Mouse (Mus musculus): ENCODE measurements around the gene Pglyrp2. TPM values are rescaled to one million over a fixed set of nuclear protein-coding genes. Genes with fewer than 3 reads are reported as not detected.

Gene Pglyrp2
- total and polyA plus RNA-seq, 2 experiments = 69.5 to 251 TPM

DNA sequence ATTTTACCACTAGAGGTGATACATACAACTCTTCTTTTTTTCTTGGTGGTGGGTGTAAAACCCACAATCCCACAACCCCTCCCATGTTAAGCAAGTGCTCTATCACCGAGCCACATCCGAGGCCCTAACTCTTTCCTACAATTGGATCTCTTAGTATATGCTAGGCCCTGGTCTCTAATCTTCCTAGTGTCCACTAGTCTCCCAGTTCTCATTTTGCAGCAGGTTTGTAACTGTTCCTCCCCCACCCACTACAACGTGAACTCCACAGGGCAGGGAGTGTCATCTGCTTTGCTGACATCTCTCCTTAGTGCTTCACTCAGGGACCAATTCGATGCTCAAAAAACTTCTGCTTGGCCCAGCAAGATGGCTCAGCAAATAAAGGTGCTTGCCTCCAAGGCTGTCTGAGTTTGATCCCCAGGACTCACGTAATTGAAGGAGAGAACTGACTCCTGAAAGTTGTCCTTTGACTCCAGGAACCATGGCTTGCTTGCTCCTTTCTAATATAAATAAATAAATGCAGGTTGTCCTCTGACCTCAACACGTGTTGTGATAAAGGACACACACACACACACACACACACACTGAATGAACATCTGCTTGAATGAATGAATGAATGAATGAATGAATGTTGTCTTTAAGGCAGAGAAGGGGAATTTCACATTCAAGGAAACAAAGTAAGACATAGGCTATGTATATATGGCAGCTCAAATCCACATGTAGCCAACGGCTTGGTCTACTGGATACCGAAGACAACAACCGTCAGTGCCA is 21.8 kb downstream of the Pglyrp2 start:
- Histone ChIP-seq H3K9ac (ENCODE audit: low read depth, low read length) (no peak overlapping the region), H3K4me3 (ENCODE audit: insufficient read depth, low read depth, low read length) (no peak overlapping the region), H3K27ac (replicated peaks; ENCODE audit: insufficient read depth, low read depth, low read length) (no peak overlapping the region), H3K27me3 (ENCODE audit: control insufficient read depth, insufficient read depth, low read length) (peaks cover 3% of the 10 kb centered on the region; the same call in 1 of the 2 replicates), H3K79me2 (ENCODE audit: control insufficient read depth, insufficient read depth, low read length) (no peaks in the 10 kb centered on the region), H3K36me3 (ENCODE audit: control insufficient read depth, insufficient read depth, low read length) (no peaks in the 10 kb centered on the region), H3K4me1 (ENCODE audit: control insufficient read depth, insufficient read depth, low read length) (no peaks in the 10 kb centered on the region)
- WGBS = 85% methylated on average over 9 of the region's 9 CpGs
- no peak for DNase-seq (ENCODE audit: extremely low read depth, low read depth, low spot score)
- TF ChIP-seq CTCF (IDR thresholded peaks at IDR 0.05; ENCODE audit: low read depth, low read length) = no peak
- no peak for TF ChIP-seq POLR2A (IDR thresholded peaks at IDR 0.05; ENCODE audit: extremely low read depth, insufficient read depth, low read length)

GRCm38 (mm10) chr17:32396266-32396665 is 27.7 kb downstream of the Pglyrp2 start:
- Histone ChIP-seq H3K79me2 (ENCODE audit: control insufficient read depth, insufficient read depth, low read length) (no peaks in the 10 kb centered on the region), H3K27me3 (ENCODE audit: control insufficient read depth, insufficient read depth, low read length) (peaks cover 17% of the 10 kb centered on the region), H3K27ac (replicated peaks; ENCODE audit: insufficient read depth, low read depth, low read length) (no peak overlapping the region), H3K9ac (ENCODE audit: low read depth, low read length) (no peak overlapping the region; the same call in 1 of the 2 replicates), H3K4me1 (ENCODE audit: control insufficient read depth, insufficient read depth, low read length) (peaks cover 2% of the 10 kb centered on the region; the same call in 1 of the 2 replicates), H3K36me3 (ENCODE audit: control insufficient read depth, insufficient read depth, low read length) (no peaks in the 10 kb centered on the region), H3K4me3 (ENCODE audit: insufficient read depth, low read depth, low read length) (no peak overlapping the region)
- DNase-seq (ENCODE audit: extremely low read depth, low read depth, low spot score) = no peak
- TF ChIP-seq POLR2A (IDR thresholded peaks at IDR 0.05; ENCODE audit: extremely low read depth, insufficient read depth, low read length) (no peak), CTCF (IDR thresholded peaks at IDR 0.05; ENCODE audit: low read depth, low read length) (no peak)
- WGBS = 10% methylated on average over 37 of the region's 37 CpGs

GRCm38 (mm10) chr17:32393944-32394343 is 30.0 kb downstream of the Pglyrp2 start:
- no peak for DNase-seq (ENCODE audit: extremely low read depth, low read depth, low spot score)

DNA sequence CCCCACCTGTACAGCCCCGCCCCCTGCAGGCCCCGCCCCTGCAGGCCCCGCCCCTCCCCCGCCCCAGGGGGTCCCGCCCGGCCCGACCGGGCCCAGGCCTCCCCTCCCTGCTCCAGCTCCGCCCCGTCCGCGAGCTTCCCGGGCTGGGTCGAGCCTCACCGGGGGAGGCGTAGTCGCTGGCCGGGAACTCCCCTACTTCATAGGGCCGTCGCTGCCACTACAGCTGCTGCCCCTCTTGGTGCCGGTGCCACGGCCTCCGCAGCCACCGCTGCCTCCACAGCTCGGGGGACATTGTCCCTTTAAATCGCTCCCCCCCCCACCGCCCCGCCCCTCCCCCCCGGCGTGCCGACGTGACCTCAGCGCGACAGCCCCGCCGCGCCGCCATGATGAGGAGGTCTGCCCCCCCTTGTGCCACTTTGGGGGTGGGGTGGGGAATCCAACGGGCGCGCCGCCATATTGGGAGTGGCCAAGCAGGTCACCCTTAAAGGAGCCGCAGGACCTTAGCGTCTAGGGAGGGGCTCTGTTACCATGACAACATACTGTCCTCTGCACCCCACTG is 34.8 kb downstream of the Pglyrp2 start, which contains the start of gene Wiz:
TSS of gene Wiz (minus strand) at position 339 of the 559 bp plus-strand sequence.
- Histone ChIP-seq H3K4me1 (ENCODE audit: control insufficient read depth, insufficient read depth, low read length) (no peaks in the 10 kb centered on the region), H3K36me3 (ENCODE audit: control insufficient read depth, insufficient read depth, low read length) (no peaks in the 10 kb centered on the region), H3K4me3 (ENCODE audit: insufficient read depth, low read depth, low read length) (peak within 1 kb of the TSS; percentile 99), H3K79me2 (ENCODE audit: control insufficient read depth, insufficient read depth, low read length) (no peaks in the 10 kb centered on the region), H3K27me3 (ENCODE audit: control insufficient read depth, insufficient read depth, low read length) (no peaks in the 10 kb centered on the region), H3K9ac (ENCODE audit: low read depth, low read length) (peak within 1 kb of the TSS; percentile 100), H3K27ac (replicated peaks; ENCODE audit: insufficient read depth, low read depth, low read length) (peak within 1 kb of the TSS; percentile 80)
- under 1% methylated on average over 37 of the region's 44 CpGs for WGBS
- DNase-seq (ENCODE audit: extremely low read depth, low read depth, low spot score) = peak; percentile 70
- TF ChIP-seq CTCF (IDR thresholded peaks at IDR 0.05; ENCODE audit: low read depth, low read length) = no peak
- no peak for TF ChIP-seq POLR2A (IDR thresholded peaks at IDR 0.05; ENCODE audit: extremely low read depth, insufficient read depth, low read length)

More at GRCm38 (mm10) chr17:32393944-32394343, 30.0 kb downstream of the Pglyrp2 start:
- TF ChIP-seq CTCF (IDR thresholded peaks at IDR 0.05; ENCODE audit: low read depth, low read length) (no peak), POLR2A (IDR thresholded peaks at IDR 0.05; ENCODE audit: extremely low read depth, insufficient read depth, low read length) (no peak)
- peaks cover 2% of the 10 kb centered on the region; the same call in 1 of the 2 replicates for H3K4me1 ChIP-seq (ENCODE audit: control insufficient read depth, insufficient read depth, low read length)
- H3K79me2 ChIP-seq (ENCODE audit: control insufficient read depth, insufficient read depth, low read length) = no peaks in the 10 kb centered on the region
- no peak overlapping the region for H3K27ac ChIP-seq (replicated peaks; ENCODE audit: insufficient read depth, low read depth, low read length)
- no peaks in the 10 kb centered on the region for H3K36me3 ChIP-seq (ENCODE audit: control insufficient read depth, insufficient read depth, low read length)
- no peak overlapping the region for H3K4me3 ChIP-seq (ENCODE audit: insufficient read depth, low read depth, low read length)
- WGBS = 64% methylated on average over 10 of the region's 10 CpGs
- H3K27me3 ChIP-seq (ENCODE audit: control insufficient read depth, insufficient read depth, low read length) = peaks cover 17% of the 10 kb centered on the region
- no peak overlapping the region for H3K9ac ChIP-seq (ENCODE audit: low read depth, low read length)

GRCm38 (mm10) chr17:32388370-32389100 is 35.4 kb downstream of the Pglyrp2 start:
- H3K79me2 ChIP-seq (ENCODE audit: control insufficient read depth, insufficient read depth, low read length) = no peaks in the 10 kb centered on the region
- no peak for TF ChIP-seq POLR2A (IDR thresholded peaks at IDR 0.05; ENCODE audit: extremely low read depth, insufficient read depth, low read length)
- WGBS = 7% methylated on average over 35 of the region's 39 CpGs
- H3K4me1 ChIP-seq (ENCODE audit: control insufficient read depth, insufficient read depth, low read length) = no peaks in the 10 kb centered on the region
- no peaks in the 10 kb centered on the region for H3K27me3 ChIP-seq (ENCODE audit: control insufficient read depth, insufficient read depth, low read length)
- no peak for DNase-seq (ENCODE audit: extremely low read depth, low read depth, low spot score)
- H3K27ac ChIP-seq (replicated peaks; ENCODE audit: insufficient read depth, low read depth, low read length) = no peak overlapping the region
- peak overlapping the region; percentile 99 for H3K4me3 ChIP-seq (ENCODE audit: insufficient read depth, low read depth, low read length)
- peak overlapping the region; percentile 84 for H3K9ac ChIP-seq (ENCODE audit: low read depth, low read length)
- H3K36me3 ChIP-seq (ENCODE audit: control insufficient read depth, insufficient read depth, low read length) = no peaks in the 10 kb centered on the region
